Mouse (Mus musculus) thymus, postnatal 36 days (tissue): Measurements from ENCODE around the gene Polr2a.
"Not testable (repeated sequence)": the region's sequence is repeated elsewhere in the genome, so short reads cannot be mapped to it uniquely, and the experiment has no call there.

Experiments
- DNase-seq, 2 experiments: peaks; one replicate each; pipeline ENCODE4 v3.0.0; 2022; ENCODE audit warnings: mixed read lengths in 2 of 2

The Polr2a gene

GRCm38 (mm10) chr11:69703814-69704612, 54.4 kb downstream of the Polr2a start:
- no peak for DNase-seq

GRCm38 (mm10) chr11:69703381-69703780, 55.1 kb downstream of the Polr2a start:
- not testable (repeated sequence) for DNase-seq

GRCm38 (mm10) chr11:69702886-69703285, 55.6 kb downstream of the Polr2a start:
- DNase-seq = not testable (repeated sequence)

- no peak for DNase-seq
Measured at GRCm38 (mm10) chr11:69699595-69699994, 58.8 kb downstream of the Polr2a start.

- DNase-seq = no peak
Measured at GRCm38 (mm10) chr11:69698574-69698973, 59.9 kb downstream of the Polr2a start.

- DNase-seq = no peak
Measured at GRCm38 (mm10) chr11:69697396-69697795, 61.0 kb downstream of the Polr2a start.

GRCm38 (mm10) chr11:69695361-69696181, 62.9 kb downstream of the Polr2a start, which contains the start of the genes Tnfsf12 and Tnfsfm13:
Tnfsf12 (minus strand) TSS chr11:69695849.
Tnfsfm13 (minus strand) TSS chr11:69696098.
- peak in 1 of 2 experiments; percentile 12 for DNase-seq

- DNase-seq = no peak
Measured at GRCm38 (mm10) chr11:69695046-69695360, 63.4 kb downstream of the Polr2a start.

- DNase-seq = no peak
Measured at GRCm38 (mm10) chr11:69693421-69693965, 64.9 kb downstream of the Polr2a start.

GRCm38 (mm10) chr11:69692863-69693262, 65.6 kb downstream of the Polr2a start:
- DNase-seq = no peak

- DNase-seq = no peak
Measured at GRCm38 (mm10) chr11:69692196-69692811, 66.1 kb downstream of the Polr2a start.

- no peak for DNase-seq
Measured at GRCm38 (mm10) chr11:69689891-69690290, 68.5 kb downstream of the Polr2a start.

GRCm38 (mm10) chr11:69687061-69687460, 71.4 kb downstream of the Polr2a start:
- no peak for DNase-seq

GRCm38 (mm10) chr11:69686377-69686776, 72.1 kb downstream of the Polr2a start:
- no peak for DNase-seq

GRCm38 (mm10) chr11:69685526-69686148, 72.8 kb downstream of the Polr2a start, which contains the start of gene Tnfsf13:
Tnfsf13 (minus strand) TSS chr11:69685784.
- no peak for DNase-seq

- no peak for DNase-seq
Measured at GRCm38 (mm10) chr11:69684936-69685335, 73.5 kb downstream of the Polr2a start.

- DNase-seq = no peak
Measured at GRCm38 (mm10) chr11:69684128-69684745, 74.2 kb downstream of the Polr2a start.
